Mouse (Mus musculus): ENCODE measurements around the gene Pkn3. TPM values are rescaled to one million over a fixed set of nuclear protein-coding genes. Genes with fewer than 3 reads are reported as not detected.
A peak's percentile ranks its signal among the peaks of the same experiment; 100 is the strongest.
"Not testable (repeated sequence)": the region's sequence is repeated elsewhere in the genome, so short reads cannot be mapped to it uniquely, and the experiment has no call there.

The Pkn3 gene
- 1 to 10 TPM; 1.2 to 1.9 TPM for total RNA-seq (2021)

DNA sequence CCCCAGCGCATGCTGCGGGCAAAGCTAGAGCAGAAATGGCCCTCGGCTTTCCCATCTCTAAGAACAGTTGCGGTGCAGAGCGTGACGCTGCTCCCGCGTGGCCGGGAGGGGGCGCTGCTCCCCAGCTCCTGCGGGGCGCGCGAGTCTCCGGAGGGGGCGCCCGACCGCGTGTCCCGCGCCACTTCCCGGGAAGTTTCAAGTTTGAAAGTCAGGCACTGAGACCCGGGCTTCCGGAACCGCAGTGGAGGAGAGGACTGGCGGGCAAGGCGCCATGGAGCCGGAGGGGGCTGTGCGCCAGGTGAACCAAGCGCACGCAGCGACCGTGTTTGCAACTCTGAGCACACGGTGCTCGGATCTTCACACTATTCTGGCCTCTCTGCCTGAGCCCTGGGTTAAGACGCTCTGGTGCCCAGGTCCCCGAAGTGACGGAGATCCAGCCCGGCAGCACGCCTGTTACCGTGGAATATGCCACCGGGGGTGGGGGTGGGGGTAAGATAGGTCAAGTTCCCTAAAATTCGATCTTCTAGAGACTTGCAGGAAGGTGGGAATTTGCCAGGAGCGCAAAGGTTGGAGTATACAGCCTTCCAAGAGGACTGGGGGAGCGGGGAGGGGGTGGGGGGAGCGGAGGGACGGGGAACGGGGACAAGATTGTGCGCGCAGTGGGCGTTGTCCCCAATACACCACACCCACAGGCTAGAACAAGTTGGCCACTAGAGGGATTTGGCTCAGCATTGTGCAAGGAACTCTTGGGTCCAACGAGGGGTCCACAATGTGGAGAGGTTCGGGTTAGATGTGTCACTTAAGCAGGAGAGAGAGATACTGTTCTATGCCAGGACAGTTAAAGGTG is at the start of gene Pkn3:
Pkn3 (plus strand) TSS at position 183 of the 847 bp plus-strand sequence.
- DNase-seq (ENCODE audit: extremely low spot score in 1 of 2, low spot score in 1 of 2): peak; percentile 76 to 81

DNA sequence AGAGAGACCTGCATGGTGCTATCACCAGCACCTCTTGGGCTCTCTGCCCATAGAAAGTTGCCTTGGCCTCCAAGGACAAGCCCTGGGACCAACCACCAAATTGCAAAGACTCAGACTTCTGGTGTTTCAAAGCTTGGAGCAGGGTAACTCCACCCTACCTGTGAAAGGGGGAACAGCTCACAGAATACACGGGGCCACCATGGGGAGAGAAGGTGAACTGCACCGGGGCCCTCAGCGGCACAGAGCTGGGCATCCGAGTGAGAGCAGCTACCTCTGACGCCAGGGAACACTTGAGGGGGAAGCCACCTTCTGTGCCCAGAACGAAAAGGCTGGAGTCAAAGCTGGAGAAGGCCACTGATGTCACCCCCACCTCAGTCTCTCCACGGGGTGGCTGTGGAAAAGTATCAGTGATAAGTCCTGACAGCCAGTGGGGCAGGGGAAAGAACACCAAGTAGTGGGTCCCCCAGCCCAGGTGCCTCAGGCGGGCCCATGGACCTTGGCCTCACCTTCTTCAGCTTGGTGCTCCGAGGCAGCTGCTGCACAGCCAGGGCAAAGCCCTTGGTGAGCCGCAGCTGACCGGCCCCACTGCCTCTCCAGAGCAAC is 45.1 kb upstream of the Pkn3 start:
- DNase-seq (ENCODE audit: extremely low spot score in 1 of 2, low spot score in 1 of 2): peak in 1 of 2 experiments; percentile 38

DNA sequence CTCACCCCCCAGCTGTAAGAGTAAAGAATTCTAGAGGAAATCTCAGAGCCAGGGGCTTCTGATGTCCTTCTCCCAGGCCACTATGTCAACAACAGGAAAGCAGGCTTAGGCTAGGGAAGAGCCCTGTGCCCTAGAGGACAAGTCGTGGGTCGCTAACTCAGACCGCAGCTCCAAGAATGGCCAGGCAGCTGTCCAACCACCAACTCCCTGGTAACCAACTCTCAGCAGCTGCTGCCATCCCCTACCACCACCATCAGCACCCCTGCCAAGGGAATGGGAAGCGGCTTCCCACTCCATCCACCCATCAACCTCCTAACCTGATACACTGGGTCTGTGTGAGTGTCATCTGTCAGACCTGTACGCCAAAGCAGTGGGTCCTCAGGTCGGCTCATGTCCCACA is 44.5 kb upstream of the Pkn3 start:
- no peak for DNase-seq (ENCODE audit: extremely low spot score in 1 of 2, low spot score in 1 of 2)

DNA sequence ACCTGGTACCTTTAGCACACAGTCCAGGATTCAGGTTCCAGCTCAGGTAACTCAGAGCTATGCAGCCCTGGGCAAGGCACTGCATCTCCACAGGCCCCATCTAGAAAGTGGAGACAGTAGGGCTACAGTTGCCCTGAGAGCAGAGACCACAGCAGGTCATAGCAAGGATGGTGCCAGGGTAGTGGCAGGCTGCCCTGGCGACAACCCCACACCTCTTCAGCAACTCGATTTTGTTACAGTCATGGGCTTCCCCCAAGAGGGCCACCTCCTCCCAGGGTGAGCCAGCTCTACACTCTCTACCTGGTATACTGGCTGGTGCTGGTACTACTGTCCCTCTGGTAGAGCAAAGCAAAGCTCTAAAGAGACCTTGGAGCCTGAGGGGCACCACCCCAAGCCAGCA is 39.7 kb upstream of the Pkn3 start:
- no peak for DNase-seq (ENCODE audit: extremely low spot score in 1 of 2, low spot score in 1 of 2)

DNA sequence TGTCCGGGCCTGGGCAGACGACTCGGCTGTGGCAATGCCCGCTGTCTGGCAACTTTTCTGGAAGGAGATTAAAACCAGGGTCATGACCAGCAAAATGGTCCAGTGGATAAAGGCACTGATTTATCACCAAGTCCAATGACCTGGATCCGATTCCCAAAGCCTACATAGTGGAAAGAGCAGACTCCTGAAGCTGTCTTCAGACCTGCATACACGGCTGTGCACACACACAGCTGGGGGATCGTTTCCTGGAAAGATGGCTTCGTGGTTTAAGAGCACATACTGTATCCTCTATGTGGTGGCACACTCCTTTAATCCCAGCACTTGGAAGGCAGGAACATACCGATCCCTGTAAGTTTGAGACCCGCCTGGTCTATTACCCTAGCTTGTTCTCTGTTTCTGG is 39.1 kb upstream of the Pkn3 start:
- DNase-seq (ENCODE audit: extremely low spot score in 1 of 2, low spot score in 1 of 2): no peak

DNA sequence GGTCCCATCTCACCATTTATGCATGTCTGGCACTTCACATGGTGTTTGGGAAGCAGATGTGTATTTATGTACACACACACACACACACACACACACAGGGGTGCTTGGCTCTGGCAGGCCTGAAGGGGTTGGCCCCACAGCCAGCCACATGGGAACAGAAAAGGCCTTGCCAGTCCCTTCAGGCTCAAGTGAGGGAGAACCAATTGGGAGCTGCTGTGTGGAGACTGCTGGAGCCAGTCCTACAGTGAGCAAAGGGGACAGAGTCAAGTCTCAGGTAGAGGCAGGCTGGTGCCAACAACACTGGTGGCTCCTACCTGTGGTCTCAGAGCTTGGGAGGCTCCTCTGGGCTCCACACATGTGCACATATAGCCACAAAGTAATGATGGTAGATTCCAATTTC is 37.8 kb upstream of the Pkn3 start:
- DNase-seq (ENCODE audit: extremely low spot score in 1 of 2, low spot score in 1 of 2): no peak

DNA sequence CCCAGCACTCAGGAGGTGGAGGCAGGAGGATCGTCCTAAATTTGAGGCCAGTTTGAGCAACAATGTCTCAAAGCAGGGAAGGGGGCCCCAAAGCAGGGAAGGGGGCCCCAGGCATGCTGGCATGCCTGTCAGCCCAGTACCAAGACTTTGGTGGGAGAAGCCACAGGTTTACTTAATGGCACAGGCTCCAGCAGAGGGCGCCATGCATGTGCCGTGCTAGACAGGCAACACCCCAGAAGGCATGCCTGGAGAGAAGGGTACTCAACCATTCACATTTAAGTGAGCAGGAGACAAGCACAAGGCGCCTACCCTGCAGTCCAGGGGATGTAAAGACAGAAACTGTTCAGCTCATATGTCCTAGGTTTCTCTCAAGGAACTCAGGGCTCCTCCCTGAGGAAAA is 35.0 kb upstream of the Pkn3 start:
- peak; percentile 68 to 87 for DNase-seq (ENCODE audit: extremely low spot score in 1 of 2, low spot score in 1 of 2)

DNA sequence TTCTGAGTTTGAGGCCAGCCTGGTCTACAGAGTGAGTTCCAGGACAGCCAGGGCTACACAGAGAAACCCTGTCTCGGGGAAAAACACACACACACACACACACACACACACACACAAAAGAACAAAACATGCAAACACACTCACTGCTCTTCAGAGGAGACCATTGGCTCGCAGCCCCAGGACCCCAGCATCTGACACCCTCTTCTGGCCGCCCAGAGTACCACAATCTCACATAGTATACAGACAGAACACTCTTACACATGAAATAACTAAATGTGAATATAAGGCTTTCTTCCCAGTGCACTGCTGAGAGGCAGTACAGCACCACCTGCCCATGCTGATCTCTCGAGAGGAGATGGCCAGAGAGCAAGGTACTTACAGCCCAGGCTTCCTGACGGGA is 32.9 kb upstream of the Pkn3 start:
- DNase-seq (ENCODE audit: extremely low spot score in 1 of 2, low spot score in 1 of 2): no peak

DNA sequence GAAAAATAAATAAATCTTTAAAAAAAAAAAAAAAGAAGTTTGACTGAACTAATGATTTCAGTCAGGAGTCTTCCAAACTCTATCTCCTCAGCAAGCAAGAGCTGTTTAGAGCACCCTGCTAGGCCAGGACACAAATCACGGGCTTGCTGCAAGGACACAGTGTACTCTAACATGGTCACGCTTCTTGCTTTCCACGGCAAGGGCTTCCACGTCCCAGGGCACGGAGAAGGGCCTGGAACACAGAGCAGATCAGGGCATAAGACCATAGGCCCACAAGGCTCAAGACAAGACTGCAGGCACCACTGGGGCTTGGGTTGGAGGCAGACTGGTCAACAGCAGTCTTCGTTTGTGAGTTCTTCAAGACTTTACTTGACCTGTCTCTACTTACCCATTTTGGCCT is 30.4 kb upstream of the Pkn3 start:
- DNase-seq (ENCODE audit: extremely low spot score in 1 of 2, low spot score in 1 of 2): no peak

DNA sequence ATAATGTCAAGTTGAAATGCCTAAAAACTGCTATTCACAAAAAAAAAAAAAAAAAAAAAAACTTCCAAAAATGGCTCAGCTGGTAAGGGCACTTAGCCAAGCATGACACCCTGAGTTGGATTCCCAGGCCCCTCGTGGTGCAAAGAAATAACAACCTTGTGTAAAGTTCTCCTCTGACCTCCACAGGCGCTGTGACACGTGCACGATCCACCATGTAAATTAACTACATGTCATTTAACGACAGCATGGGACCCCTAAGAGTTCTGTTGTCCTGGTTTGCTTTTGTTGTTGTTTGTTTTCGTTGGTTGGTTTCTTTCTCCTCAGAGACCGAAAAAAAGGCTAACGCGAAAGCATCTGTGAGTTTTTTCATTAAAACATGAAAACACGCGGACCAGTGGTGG is 29.4 kb upstream of the Pkn3 start:
- DNase-seq (ENCODE audit: extremely low spot score in 1 of 2, low spot score in 1 of 2): no peak

DNA sequence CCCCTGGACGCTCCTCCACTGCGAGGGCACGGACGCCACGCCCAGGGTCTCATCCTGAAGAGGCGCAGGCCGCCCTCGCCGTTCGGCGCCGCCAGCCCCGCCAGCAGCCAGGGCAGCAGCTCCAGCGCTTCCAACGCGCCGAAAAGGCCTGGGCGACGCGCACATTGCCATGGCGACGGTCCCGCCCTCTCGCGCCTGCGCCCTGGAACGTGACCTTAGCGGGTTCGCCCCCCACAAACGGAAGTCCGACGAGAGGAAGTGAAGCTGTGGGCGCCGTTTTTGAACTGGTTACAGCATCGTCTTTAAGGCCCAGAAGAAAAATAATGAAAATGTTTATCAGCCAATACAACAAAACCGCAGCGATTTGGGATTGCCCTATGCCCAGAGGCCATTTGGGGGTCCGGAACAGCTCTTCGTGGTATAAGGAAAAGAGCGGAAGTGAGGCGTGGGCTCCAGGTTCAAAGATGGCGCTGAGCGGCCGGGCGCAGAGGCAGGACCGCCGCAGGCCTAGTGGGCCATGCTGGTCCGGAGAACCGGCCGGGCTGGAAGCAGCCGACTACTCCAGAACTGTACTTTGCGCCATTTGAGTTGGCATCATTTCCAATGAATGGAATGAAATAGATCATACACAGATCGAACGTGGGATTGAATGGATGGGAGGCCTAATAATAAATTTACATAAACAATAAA is 28.6 kb upstream of the Pkn3 start, which contains the start of gene Wdr34:
Wdr34 (minus strand) TSS at position 183 of the 690 bp plus-strand sequence.
- DNase-seq (ENCODE audit: extremely low spot score in 1 of 2, low spot score in 1 of 2): peak; percentile 94 to 97

DNA sequence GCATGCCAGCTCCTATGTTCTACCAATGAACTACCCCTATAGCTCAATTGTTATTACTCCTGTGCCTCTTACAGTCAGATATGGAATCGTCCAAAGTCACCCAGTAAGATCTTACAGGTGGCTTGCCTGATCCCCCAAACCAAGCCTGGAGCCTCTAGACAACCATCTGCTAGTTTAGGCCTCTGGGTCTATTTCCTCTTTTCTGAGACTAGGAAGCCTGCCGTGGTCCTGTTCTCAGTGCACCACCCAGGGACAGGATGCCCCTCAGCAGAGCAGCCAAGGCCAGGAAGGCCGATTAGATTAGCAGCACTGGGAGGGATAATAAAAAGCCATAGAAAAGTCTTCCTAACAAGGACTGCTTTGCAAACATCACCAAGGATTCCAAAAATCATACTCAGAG is 27.7 kb upstream of the Pkn3 start:
- no peak for DNase-seq (ENCODE audit: extremely low spot score in 1 of 2, low spot score in 1 of 2)

DNA sequence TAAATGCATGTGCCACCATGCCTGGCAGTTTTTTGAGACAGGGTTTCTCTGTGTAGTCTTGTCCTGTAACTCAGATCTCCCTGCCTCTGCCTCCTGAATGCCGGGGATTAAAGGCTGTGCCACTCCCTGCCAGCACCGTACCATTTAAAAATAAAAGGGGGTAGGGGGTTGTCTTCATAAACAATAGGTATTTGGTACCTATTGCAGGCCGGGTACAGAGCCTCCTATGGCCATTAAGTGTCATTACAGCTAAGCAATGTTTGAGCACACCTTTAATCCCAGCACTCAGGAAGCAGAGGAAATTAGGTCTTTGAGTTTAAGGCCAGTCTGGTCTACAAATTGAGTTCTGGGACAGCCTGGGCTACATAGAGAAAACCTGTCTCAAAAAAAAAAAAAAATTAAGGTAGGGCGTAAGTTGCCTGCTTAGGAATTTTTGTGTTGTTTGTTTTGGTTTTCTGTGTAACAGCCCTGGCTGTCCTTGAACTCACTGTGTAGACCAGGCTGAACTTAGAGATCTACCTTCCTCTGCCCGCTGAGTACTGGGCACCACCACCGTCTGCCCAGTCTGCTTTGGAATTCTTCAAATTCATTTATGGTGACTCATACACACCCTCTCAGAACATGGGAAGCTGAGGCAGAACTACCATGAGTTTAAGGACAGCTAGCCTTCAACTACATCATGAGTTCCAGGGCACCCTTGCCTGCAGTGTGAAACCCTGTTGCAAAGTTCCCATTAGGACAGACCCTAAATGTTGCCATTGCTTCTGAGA is 25.3 kb upstream of the Pkn3 start:
- no peak for DNase-seq (ENCODE audit: extremely low spot score in 1 of 2, low spot score in 1 of 2)

DNA sequence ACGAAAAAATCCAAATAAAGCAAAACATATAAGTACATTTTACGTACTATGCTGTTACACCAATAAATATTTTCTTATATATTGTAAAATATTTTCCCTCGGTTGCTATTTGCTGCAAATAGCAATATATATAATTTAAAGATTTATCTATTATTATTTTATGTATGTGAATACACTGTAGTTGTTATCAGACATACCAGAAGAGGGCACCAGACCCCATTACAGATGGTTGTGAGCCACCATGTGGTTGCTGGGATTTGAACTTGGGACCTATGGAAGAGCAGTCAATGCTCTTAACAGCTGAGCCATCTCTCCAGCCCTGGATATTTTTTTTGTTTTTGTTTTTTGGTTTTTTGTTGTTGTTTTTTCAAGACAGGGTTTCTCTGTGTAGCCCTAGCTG is 22.2 kb upstream of the Pkn3 start:
- not testable (repeated sequence) for DNase-seq (ENCODE audit: extremely low spot score in 1 of 2, low spot score in 1 of 2)

DNA sequence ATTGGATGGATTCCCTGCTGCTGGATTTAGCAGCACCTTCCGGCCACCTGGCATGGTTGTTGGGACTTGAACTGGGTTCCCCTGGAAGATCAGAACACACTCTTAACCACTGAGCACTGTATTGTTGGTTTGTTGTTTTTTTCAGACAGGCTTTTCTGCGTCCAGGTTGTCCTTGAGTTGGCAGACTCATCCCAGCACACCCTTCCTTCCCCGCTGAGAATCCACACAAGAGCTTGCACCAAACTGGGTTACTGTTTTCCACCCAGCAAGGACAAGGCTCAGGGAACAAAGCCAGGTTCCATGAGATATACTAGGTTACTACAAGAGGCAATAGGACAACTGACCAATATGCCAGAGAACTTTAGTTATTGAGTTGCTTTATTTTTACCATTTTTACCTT is 20.7 kb upstream of the Pkn3 start:
- no peak for DNase-seq (ENCODE audit: extremely low spot score in 1 of 2, low spot score in 1 of 2)

DNA sequence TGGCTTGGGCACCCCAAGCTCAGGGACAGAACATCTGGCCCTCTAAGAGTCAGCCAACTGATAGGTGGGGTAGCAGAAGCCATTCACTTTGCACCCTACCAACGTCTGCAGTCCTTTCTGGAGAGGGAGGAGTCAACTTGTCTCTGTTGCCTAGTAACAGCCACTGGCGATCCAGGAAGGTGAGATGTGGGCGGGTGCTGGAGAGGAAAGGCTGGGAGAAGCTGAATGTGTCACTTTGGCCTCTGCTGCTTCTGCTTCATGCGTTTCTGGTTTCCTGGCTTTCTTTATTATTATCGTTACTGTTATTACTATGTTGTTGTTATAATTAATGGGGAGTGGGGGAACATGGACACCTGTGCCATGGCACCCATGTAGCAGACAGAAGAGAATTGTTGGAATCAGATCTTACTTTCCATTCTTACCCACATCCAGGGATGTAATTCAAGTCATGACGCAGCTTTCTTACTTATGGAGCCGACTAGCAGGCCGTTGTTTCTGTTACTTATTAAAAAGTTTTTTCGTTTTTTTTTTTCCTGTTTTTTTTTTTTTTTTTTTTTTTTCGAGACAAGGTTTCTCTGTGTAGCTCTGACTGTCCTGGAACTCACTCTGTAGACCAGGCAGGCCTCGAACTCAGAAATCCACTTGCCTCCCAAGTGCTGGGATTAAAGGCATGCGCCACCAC is 20.1 kb upstream of the Pkn3 start, which contains the start of gene Set:
Set (plus strand) TSS at position 156 of the 682 bp plus-strand sequence.
- no peak for DNase-seq (ENCODE audit: extremely low spot score in 1 of 2, low spot score in 1 of 2)

DNA sequence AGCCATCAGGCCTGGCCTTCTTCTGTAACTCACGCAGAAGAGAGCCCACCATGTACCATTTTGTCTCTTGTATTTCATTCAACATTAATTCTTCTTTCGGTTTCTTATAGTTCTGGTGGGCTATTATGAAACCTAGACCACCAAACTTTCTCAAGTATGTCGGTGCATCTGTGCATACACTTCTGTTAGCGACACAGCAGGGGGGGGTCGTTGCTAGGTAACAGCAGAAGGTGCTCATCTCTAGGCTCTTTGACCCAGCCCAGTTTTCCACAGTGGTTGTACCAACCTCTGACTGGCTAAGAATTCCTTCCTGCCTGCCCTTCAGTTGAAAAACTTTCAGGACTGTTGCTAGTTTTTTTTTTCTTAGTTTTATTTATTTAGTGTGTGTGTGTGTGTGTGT is 19.1 kb upstream of the Pkn3 start:
- no peak for DNase-seq (ENCODE audit: extremely low spot score in 1 of 2, low spot score in 1 of 2)

DNA sequence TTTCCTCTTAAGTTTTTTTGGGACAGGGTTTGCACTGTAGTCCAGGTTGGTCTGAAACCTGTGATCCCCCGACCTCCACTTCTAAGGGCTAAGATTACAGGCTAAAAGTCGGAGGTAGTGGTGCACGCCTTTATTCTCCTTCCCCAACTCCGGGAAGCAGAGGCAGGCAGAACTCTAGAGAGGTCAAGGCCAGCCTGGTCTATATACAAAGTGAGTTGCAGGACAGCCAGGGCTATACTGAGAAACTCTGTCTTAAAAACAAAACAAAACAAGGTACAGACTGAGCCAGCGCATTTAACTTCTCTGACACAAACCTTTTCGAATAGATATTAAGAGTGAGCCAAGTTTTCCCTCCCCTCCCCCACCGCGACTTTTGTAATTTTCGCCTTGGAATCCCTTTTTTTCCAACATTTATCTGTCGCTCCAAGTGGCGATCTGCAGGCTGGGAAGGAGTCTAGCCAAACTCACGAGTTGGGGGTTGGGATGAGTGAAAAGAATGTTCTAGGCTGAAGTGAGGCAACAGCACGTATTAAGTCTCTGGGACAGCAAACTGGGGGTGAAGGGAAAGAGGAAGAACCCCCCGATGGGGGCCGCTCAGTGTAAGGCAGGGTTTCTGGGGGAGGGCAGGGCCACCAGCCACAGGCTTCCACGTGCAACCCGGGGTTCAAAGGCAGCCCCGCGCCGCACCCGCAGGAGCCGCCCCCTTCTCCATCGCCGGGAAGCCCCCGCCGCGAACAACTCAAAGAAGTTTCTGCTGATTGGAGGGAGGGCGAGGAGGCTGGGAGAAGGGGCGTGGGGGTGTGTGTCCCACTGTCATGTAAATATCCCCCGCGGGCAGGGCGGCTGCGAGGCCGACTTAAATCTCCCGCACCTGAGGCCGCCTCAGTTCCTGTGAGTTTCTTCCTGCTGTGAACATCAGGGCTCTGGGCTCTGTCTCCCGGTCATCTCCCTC is 16.0 kb upstream of the Pkn3 start:
- no peak for DNase-seq (ENCODE audit: extremely low spot score in 1 of 2, low spot score in 1 of 2)

All from layer of hippocampus, postnatal 25 days (tissue).